Mouse (Mus musculus) thymus, postnatal 10 days (tissue): Measurements from ENCODE around the gene Clstn2.

Experiments used
- DNase-seq, 2 experiments: peaks; one replicate each; pipeline ENCODE4 v3.0.0; 2021; ENCODE audit warnings: low spot score in 2 of 2

The Clstn2 gene

GRCm38 (mm10) chr9:97474896-97475295 is 558.1 kb downstream of the Clstn2 start:
- DNase-seq = no peak

- no peak for DNase-seq
Measured at GRCm38 (mm10) chr9:97471014-97471591, 561.9 kb downstream of the Clstn2 start.

GRCm38 (mm10) chr9:97460452-97460851 is 572.5 kb downstream of the Clstn2 start:
- DNase-seq = no peak

DNA sequence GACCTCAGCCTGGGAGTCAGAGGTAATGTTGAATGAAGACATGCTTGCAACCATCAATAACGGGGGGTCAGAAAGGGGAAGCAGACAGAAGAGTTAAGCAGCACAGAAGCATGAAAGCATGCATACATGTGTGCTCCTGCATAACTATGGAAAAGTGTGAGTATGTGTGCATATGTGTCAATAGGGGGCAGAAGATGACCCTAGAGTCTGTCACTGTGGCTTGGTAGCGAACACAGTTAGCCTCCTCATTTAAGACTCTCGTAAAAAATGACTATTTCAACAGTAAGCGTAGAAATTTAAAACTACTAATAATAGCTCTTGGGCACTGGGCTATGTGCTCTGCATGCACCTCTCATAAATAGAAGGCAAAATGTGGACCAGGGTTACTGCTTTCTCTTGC is 573.2 kb downstream of the Clstn2 start:
- no peak for DNase-seq

- DNase-seq = no peak
Measured at GRCm38 (mm10) chr9:97449316-97450050, 583.5 kb downstream of the Clstn2 start.

- no peak for DNase-seq
Measured at GRCm38 (mm10) chr9:97439872-97440636, 592.9 kb downstream of the Clstn2 start.

DNA sequence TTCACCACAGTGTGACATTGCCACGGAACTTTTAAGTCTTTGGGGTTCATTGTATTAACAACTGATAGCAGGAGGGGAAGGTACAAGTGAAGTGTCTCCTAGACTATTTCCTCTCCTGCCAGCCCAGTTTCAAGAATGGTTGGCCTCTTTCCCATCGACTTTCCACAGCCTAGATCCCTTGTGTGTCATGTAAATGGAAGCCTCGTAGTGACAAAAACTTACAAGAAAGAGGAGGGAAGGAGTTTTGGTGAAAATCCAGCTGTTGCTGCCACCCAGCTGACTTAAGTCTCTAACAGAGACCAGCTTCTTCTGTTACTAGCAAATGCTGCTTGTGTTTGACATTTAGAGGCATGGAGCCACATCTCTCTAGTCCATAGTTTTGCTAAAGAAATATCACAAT is 598.3 kb downstream of the Clstn2 start:
- DNase-seq = no peak

DNA sequence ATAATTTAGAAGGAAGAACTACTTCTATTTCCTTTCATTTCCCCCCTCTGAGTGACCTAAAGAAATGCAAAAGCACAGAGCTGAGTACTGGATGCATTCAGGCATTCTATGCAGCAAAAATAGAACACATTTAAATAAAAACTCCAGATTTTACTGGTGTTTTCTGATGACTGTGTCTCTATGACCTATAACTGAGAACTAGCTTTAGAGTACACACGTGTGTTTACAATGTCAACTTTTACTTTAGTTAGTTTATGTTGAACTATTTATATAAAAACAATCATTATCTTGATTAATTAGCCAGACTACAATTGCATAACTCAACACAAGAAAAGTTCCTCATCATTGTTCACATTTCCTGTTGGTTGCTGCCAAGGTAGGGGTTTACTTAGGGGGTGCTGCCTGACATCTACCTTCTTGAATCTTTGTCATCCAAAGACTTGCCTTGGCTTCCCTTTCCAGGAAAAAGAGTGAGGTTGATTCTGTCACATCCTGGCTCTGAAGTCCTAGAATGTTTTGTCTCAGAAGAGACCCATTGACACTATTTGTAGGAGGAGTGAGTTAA is 603.0 kb downstream of the Clstn2 start:
- DNase-seq = no peak

DNA sequence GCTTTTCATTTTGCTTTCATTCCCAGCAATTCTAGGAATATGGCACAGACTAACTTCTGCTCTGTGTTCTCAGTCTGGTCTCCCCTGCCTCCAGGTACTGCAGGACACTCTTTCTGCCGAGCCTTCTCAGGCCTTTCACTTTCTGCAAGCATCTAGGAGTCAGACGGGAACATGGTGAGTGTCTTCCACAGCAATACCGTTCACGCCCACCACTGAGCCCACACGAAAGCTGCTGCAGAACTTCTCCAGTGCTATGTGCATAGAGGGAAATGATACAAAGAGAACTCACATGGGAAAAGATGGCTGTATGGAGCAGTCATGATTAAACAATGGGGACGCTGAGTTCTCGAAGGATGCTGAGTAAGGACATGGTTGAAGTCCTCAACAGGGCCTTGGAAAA is 604.9 kb downstream of the Clstn2 start:
- DNase-seq = no peak

- DNase-seq = no peak
Measured at GRCm38 (mm10) chr9:97420896-97421295, 612.1 kb downstream of the Clstn2 start.

- no peak for DNase-seq
Measured at GRCm38 (mm10) chr9:97414876-97415668, 617.9 kb downstream of the Clstn2 start.

DNA sequence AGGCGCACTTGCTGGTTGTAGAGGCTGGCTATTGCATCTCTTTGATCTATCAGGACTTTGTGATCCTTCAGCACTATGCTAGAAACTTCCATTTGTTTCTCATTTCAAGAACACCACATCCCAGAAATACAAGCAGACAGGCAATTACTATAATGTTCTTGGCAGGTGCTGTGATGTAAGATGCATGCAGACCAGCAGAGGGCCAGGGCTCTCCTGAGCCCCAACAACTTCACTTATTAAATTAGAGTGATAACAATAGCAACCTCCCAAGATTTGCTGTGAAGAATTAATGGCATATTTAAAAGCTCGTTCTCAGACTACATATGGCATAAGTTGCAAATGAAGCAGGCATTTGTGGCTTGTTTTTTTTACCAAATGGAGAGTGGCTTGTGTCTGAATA is 624.8 kb downstream of the Clstn2 start:
- DNase-seq = no peak
